Mouse (Mus musculus): ENCODE results near the gene 1700092M07Rik.
A peak's percentile ranks its signal among the peaks of the same experiment; 100 is the strongest.

Gene 1700092M07Rik

GRCm38 (mm10) chr19:8742176-8742575 is 1.7 kb downstream of the 1700092M07Rik start:
- no peak for DNase-seq (ENCODE audit: extremely low read depth, low read depth)

- DNase-seq (ENCODE audit: extremely low read depth, low read depth), result no peak
Observed at GRCm38 (mm10) chr19:8745382-8745781, 4.9 kb downstream of the 1700092M07Rik start.

GRCm38 (mm10) chr19:8747368-8747767 is 6.8 kb downstream of the 1700092M07Rik start:
- no peak for DNase-seq (ENCODE audit: extremely low read depth, low read depth)

GRCm38 (mm10) chr19:8755652-8756051 is 15.1 kb downstream of the 1700092M07Rik start:
- no peak for DNase-seq (ENCODE audit: extremely low read depth, low read depth)

- peak; percentile 70 for DNase-seq (ENCODE audit: extremely low read depth, low read depth)
Observed at GRCm38 (mm10) chr19:8756635-8757387, 16.3 kb downstream of the 1700092M07Rik start, which contains the start of gene Nxf1. Nxf1 (plus strand) TSS chr19:8757073.

GRCm38 (mm10) chr19:8757471-8757998 is 17.0 kb downstream of the 1700092M07Rik start:
- DNase-seq (ENCODE audit: extremely low read depth, low read depth), result no peak

- DNase-seq (ENCODE audit: extremely low read depth, low read depth), result peak; percentile 87
Observed at GRCm38 (mm10) chr19:8758899-8759298, 18.4 kb downstream of the 1700092M07Rik start.

DNA sequence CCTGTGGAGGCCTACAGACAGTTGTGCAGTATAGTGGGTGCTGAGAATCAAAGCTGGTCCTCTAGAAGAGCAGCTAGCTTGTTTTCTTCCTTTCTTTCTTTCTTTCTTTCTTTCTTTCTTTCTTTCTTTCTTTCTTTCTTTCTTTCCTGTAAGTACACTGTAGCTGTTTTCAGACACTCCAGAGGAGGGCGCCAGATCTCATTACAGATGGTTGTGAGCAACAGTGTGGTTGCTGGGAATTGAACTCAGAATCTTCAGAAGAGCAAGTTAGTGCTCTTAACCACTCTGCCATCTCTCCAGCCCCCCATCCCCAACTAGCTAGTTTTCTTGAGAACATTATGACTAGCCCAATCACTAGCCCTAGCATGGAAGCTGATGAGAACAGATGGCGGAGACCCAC is 20.2 kb downstream of the 1700092M07Rik start:
- DNase-seq (ENCODE audit: extremely low read depth, low read depth), result no peak

- DNase-seq (ENCODE audit: extremely low read depth, low read depth), result no peak
Observed at GRCm38 (mm10) chr19:8763276-8763675, 22.8 kb downstream of the 1700092M07Rik start.

DNA sequence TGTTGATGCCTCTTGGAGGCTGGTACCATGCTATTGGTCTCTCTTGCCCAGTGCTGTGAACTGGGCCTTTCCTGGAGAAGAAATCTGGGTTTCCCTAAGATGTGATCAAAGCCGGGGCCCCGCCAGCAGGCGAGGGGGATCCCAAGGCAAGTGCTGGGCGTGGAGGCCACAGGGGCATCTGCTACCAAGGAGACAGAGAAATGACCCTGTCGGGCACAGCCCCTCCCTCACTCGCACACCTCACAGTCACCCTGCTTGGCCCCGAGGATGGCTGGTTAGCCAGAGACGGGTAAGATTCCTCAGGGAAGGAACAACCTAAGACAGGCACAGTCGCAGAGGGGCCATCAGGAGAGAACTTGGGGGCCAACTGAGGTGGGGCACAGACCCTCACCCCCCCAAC is 25.0 kb downstream of the 1700092M07Rik start:
- no peak for DNase-seq (ENCODE audit: extremely low read depth, low read depth)

GRCm38 (mm10) chr19:8770567-8771270 is 30.2 kb downstream of the 1700092M07Rik start, which contains the start of gene Tmem223:
Tmem223 (plus strand) TSS chr19:8770996.
- no peak for DNase-seq (ENCODE audit: extremely low read depth, low read depth)

DNA sequence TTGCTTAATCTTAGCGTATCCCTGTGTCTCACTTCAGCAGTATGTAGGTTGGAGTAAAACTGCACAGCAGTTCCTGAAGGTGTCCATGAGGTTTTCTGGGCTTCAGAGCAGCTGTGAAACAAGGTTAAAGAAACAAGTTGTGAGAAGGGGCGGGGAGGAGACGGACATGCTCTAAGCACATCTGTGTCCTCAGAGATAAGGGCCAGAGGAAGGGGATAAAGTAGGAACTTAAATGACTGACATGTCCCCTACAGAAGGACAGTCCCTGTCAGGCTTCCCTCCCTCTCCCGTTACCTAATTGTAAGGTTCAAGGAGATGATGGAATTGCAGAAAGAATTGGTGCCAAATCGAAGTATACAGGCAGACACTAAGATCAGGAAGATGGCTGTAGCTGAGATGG is 32.5 kb downstream of the 1700092M07Rik start:
- peak; percentile 84 for DNase-seq (ENCODE audit: extremely low read depth, low read depth)

GRCm38 (mm10) chr19:8773409-8773808 is 32.9 kb downstream of the 1700092M07Rik start:
- no peak for DNase-seq (ENCODE audit: extremely low read depth, low read depth)

DNA sequence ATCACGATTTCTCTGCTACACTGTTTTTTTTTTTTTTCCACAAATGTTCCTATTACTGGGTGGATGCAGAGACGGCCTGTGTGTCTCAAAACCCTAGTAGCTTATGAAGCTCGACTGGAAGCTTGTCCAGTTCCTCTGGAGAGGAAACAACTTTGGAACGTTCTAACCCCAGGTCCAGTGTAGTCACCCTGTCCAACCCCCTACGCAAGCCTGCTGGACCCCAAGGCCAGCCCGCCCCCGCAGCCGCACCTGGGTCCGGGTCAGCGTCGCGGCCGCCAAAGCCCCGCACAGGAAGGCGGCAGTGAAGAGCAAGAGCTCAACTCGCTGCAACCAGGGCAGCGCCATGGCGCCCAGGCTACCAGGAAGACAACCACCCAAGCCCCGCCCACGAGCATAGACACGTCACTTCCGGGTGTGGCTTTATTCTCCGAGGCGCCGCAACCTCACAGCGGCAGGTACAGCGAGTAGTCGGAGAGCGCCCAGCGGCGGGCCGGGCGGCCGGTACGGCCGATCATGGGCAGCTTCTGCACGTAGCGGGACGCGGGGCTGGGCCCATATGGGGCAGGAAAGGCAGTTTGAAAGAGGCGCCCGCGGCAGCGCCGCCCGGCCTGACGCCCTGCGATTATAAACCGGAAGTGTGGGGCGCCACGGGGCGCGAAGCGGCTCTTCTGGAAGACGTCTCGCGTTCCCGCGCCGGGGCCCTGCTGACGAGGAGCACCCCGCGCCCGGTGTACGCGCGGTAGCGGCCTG is 33.7 kb downstream of the 1700092M07Rik start, which contains the start of gene Tmem179b:
Tmem179b (minus strand) TSS at position 382 of the 750 bp plus-strand sequence.
- peak; percentile 81 for DNase-seq (ENCODE audit: extremely low read depth, low read depth)

GRCm38 (mm10) chr19:8774951-8775421 is 34.5 kb downstream of the 1700092M07Rik start:
- DNase-seq (ENCODE audit: extremely low read depth, low read depth), result no peak

DNA sequence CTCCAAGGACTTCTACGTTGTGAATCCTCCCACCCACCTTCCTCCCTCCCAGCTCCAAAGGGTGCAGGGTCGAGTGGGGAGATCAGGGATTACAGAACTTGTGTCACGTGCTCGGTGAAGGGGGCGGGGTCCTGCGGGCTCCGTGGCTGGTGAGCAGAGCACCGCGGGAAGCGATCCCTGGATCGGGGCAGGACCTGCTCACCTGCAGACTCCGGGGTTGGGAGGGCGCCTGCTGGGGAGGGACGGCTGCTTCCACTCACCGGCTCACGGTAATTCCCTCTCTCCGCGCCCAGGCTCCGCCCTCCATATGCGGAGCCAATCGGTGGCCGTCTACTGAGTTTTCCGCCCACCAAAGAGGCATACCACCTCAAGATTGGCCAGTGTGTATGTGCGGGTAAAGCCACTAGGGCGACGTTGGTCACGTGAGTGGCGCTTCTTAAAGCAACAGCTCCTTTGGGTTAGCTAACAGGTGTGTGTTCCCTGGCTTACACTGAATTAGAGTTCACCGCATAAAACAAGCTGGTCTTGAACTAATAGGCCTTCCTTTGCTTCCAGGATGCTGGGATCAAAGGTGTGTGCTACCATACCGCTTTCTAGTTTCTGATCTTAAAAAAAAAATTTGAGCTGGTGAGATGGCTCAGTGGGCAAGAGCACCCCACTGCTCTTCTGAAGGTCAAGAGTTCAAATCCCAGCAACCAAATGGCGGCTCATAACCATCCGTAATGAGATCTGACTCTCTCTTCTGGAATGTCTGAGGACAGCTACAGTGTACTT is 45.7 kb downstream of the 1700092M07Rik start, which contains the start of gene Taf6l:
Taf6l (minus strand) TSS at position 410 of the 774 bp plus-strand sequence.
- DNase-seq (ENCODE audit: extremely low read depth, low read depth), result peak; percentile 96

DNA sequence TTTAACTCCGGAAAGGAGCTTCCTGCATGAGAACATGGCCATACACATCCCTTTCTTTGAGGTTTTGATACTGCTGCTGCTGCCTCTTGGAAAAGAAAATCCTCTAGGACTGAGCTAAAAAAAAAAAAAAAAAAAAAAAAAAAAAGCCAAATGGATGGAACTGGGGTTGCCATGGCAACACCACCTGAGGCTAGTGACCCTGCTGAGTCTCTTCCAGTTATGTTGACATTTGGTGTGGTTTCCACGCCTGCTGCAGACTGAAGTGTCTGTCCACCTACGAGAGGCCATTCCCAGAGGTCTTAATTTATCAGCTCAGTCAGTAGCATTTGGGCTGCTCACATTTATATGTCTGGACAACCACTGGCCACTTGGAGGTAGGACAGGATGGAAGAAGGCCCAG is 48.0 kb downstream of the 1700092M07Rik start:
- no peak for DNase-seq (ENCODE audit: extremely low read depth, low read depth)

DNA sequence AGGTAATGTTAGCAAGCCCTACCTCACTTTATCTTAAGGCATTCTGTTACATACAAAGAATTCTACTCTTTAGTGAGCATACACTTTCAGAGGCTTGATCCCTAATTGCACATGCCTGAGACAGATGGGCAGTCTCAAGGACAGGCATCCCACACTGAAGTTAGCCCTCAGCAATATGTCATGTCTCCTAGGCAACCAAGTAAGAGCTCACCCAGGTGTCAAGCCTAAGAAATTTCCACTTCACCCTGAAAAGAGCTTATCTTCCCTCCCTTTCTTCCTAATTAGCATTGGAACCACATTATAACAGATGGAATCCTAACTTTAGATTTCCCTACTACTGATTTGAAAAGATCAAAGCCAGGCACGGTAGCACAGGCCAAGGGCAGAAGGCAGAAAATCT is 48.7 kb downstream of the 1700092M07Rik start:
- no peak for DNase-seq (ENCODE audit: extremely low read depth, low read depth)

DNA sequence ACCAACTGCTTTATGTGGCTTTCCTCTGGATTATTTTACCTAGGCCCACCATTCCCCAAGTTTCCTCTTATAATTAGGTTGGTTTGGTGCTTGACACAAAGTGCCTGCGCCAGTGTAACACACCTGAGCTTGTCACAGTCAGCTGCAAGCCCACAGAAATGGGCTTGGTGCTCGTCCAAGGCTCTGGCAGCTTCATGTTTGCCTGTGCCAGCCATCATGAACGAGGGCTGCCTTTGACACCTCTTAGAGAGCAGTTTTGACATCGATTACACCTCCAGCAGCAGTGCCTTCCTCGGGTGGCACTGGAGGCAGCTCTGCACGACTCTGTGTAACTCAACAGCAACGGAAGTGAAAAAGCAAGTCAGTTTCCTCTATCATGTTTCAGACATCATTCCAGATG is 49.7 kb downstream of the 1700092M07Rik start:
- no peak for DNase-seq (ENCODE audit: extremely low read depth, low read depth)

All from MEL-GATA-1-ER (cell line).